Mouse (Mus musculus) heart, embryonic 12.5 days (tissue): ENCODE data around the gene Matn3. TPM values are rescaled to one million over a fixed set of nuclear protein-coding genes. Genes with fewer than 3 reads are reported as not detected.

Source experiments
- ATAC-seq: fragments of 200-750 bp; cut with Nextera tagmentation; 2 replicates; pipeline ENCODE4 v1.8.0; 2017; ENCODE audit warnings: moderate TSS enrichment, moderate library complexity; ENCODE audit not compliant: insufficient number of reproducible peaks, low FRiP score
- H3K27ac ChIP-seq: fragments of 300-500 bp; sonication (generic); 2 replicates; pipeline ENCODE4 v1.5.1; 2016; ENCODE audit warnings: mild to moderate bottlenecking, moderate library complexity; ENCODE audit not compliant: poor library complexity, severe bottlenecking
- H3K27me3 ChIP-seq: fragments of 300-500 bp; sonication (generic); replicated peaks from 2 replicates; pipeline ENCODE4 v1.6.1; 2016; ENCODE audit warnings: mild to moderate bottlenecking, moderate library complexity
- H3K36me3 ChIP-seq: fragments of 300-500 bp; sonication (generic); 2 replicates; pipeline ENCODE4 v1.6.1; 2016; ENCODE audit warnings: mild to moderate bottlenecking, moderate library complexity
- H3K4me1 ChIP-seq: fragments of 300-500 bp; sonication (generic); replicated peaks from 2 replicates; pipeline ENCODE4 v1.6.1; 2016; ENCODE audit warnings: mild to moderate bottlenecking
- H3K4me2 ChIP-seq: fragments of 300-500 bp; sonication (generic); 2 replicates; pipeline ENCODE4 v1.6.1; 2016; ENCODE audit warnings: mild to moderate bottlenecking, moderate library complexity
- H3K4me3 ChIP-seq: fragments of 300-500 bp; sonication (generic); 2 replicates; pipeline ENCODE4 v1.5.1; 2016; ENCODE audit warnings: mild to moderate bottlenecking
- H3K9ac ChIP-seq: fragments of 300-500 bp; sonication (generic); 2 replicates; pipeline ENCODE4 v1.6.1; 2016; ENCODE audit warnings: mild to moderate bottlenecking, moderate library complexity
- H3K9me3 ChIP-seq: fragments of 300-500 bp; sonication (generic); replicated peaks from 2 replicates; pipeline ENCODE4 v1.6.1; 2016; ENCODE audit warnings: mild to moderate bottlenecking, moderate library complexity
- WGBS: fragments of 180-500 bp; shearing (Covaris S2); methylation state at CpG from one replicate; pipeline ENCODE4 v1.1.7; 2016; 5-methylcytosine and 5-hydroxymethylcytosine counted together
- polyA plus RNA-seq: library from polyadenylated mRNA; unstranded; fragments of >200 nt; fragmentation: Nextera tagmentation; extraction: Ambion mirVana; gene quantifications from 2 replicates; pipeline ENCODE4 v1.2.1, GENCODE M21; 2016

Gene Matn3
- 0.77 and 0.78 TPM in 2 replicates for polyA plus RNA-seq

DNA sequence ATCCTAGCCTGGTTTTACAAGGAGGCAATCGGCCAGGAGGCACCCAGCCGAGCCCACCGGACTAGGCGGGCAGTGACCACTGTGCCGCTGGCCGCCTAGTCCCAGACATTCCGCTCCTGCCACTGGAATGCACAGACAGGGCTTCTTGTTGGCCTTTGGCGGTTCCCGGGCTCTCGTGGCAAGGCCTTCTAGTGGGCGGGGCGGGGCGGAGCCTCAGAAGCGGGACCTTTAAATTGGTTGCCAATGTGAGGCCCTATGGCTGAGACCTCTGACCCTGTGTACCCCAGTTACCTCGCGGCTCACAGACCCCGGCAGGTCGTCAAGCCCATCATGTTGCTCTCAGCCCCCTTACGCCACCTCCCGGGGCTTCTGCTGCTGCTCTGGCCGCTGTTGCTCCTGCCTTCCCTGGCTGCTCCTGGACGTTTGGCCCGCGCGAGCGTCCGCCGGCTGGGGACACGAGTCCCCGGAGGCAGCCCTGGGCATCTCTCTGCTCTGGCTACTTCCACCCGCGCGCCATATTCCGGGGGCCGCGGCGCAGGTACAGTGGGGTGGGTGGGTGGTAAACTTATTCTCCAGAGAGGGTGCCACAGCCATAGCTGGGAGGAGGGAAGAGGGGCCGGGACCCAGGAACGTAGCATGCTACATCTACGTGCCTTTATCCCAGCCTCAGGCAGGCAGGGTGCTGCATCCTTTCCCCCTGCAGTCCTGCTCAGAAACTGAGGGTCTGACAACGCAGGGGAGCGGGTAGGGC lies at the start of gene Matn3:
TSS of gene Matn3 (plus strand) at position 216 of the 751 bp plus-strand sequence.
- peak within 1 kb of the TSS; percentile 63 for H3K9ac ChIP-seq
- no peak within 1 kb of the TSS for H3K27ac ChIP-seq
- H3K36me3 ChIP-seq: no peaks in the 10 kb centered on the region
- H3K4me2 ChIP-seq: peak within 1 kb of the TSS; percentile 94
- peaks cover 7% of the 10 kb centered on the region for H3K27me3 ChIP-seq
- H3K9me3 ChIP-seq: no peaks in the 10 kb centered on the region
- under 1% methylated on average over 42 of the region's 42 CpGs for WGBS
- H3K4me1 ChIP-seq: peaks cover 20% of the 10 kb centered on the region
- peak; percentile 78 for ATAC-seq
- H3K4me3 ChIP-seq: peak within 1 kb of the TSS; percentile 54

DNA sequence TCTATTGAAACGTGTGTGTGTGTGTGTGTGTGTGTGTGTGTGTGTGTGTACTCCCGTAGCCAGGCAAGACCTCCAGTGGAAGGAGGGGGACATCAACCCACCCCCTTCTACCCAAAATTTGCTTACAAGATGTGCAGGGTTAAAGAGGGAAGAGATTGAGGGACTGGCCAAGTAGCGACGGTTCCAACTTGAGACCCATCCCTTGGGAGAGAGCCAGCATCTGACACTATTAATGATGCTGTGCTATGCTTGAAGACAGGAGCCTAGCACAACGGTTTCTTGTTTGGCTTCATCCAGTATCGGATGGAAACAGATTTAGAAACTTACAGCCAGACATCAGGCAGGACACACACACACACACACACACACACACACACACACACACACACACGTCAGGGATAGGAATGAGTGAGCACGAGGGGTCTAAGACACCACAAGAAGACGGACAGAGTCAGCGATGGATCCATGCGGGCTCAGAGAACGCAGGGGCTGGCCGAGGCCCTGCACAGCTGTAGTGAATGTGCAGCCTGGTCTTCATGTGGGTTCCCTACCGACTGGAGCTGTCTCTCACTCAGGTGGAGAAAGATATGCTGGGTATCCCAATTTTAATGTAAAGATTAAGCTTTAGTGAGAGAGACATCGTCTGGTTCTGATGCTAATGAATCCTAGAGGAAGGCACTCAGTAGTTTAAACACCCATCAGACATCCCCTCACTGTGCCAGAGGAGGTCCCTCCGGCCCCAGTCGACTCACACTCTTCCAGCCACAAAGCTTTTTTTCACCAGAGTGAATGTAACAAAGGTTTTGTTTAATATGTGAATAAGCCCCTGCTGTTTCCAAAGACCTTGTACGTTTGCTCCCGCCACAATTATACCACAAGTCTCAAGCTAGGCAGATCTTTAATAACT lies 48.6 kb upstream of the Matn3 start:
- Histone ChIP-seq H3K4me1 (peaks cover 44% of the 10 kb centered on the region), H3K27me3 (no peaks in the 10 kb centered on the region), H3K4me2 (no peak overlapping the region), H3K9ac (no peak overlapping the region), H3K27ac (no peak overlapping the region; the same call in none of the 2 replicates), H3K9me3 (no peaks in the 10 kb centered on the region), H3K36me3 (no peaks in the 10 kb centered on the region), H3K4me3 (no peak overlapping the region)
- 71% methylated on average over 19 of the region's 19 CpGs for WGBS
- ATAC-seq: no peak

DNA sequence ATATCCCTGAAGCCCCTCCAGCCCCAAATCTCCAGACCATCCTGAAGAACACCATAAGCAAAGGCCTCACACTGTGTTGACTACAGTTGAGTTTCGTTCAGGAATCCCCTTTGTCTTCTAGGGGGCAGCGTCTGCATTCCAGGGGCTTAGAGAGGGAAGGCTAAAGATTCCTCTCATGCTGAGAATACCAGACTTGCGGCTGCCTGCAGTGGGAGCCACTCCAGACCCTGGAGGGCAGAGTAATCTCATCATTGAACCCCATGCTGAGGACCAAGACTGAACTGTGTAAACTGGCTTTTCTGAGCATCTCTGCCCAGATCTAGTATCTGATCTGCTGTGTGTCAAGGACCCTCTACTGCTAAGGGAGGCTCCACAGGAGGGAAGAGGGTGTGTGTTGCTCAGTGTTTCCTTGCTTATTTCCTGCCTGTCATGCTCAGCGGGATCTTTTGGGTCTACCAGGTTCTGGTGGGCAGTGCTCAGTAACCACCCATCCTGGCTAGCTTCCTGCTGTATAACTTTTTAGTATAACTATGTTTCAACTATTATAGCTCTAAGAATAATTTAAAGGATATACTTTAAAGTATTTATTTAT lies 47.5 kb upstream of the Matn3 start:
- peaks cover 50% of the 10 kb centered on the region for H3K4me1 ChIP-seq
- no peaks in the 10 kb centered on the region for H3K9me3 ChIP-seq
- peak overlapping the region; percentile 14; the same call in 1 of the 2 replicates for H3K4me2 ChIP-seq
- 0 out of 2 replicates have a peak, but pooled peaks have one; percentile 10 for ATAC-seq
- 10% methylated on average over 4 of the region's 4 CpGs for WGBS
- H3K9ac ChIP-seq: peak overlapping the region; percentile 1; the same call in 1 of the 2 replicates
- no peak overlapping the region for H3K4me3 ChIP-seq
- no peaks in the 10 kb centered on the region for H3K27me3 ChIP-seq
- H3K27ac ChIP-seq: peak overlapping the region; percentile 59
- no peaks in the 10 kb centered on the region for H3K36me3 ChIP-seq

DNA sequence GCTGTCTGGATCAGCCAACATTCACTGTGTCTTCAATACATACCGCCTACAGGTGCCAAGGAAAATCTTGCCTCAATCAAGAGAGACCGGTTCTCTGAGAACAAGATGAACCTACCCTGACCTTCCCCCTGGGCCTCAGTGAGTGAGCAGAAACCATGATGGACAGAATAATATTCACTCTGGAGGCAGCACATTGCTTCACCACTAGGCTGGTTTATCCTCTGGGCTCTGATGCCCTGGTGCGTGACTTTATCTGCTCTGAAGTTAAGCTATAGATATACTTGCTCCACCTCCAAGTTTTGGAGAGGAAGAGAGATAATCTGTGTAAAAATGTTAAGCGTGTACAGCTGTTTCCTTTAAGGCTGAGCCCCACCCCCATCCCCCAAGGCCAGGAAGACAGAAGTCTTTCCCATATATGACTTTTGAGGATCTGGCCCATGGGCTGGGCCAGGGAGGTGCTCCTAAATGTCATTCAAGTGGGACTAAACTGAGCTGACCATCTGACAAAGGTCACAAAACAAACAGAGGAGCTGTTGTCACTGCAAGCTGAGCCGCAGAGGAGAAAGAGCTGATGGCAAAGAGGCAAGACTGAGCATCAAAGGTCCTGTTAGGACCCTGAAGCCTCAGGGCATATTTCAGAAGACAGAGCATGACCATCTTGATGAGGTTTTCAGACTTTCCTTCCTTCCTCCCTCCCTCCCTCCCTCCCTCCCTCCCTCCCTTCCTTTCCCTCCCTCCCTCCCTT lies 46.6 kb upstream of the Matn3 start:
- Histone ChIP-seq H3K9ac (no peak overlapping the region), H3K27ac (peak overlapping the region; percentile 4; the same call in 1 of the 2 replicates), H3K36me3 (no peaks in the 10 kb centered on the region), H3K4me3 (no peak overlapping the region), H3K9me3 (no peaks in the 10 kb centered on the region), H3K27me3 (no peaks in the 10 kb centered on the region), H3K4me2 (no peak overlapping the region), H3K4me1 (peaks cover 50% of the 10 kb centered on the region)
- 16% methylated on average over 5 of the region's 5 CpGs for WGBS
- peak; percentile 22; the same call in 1 of the 2 replicates for ATAC-seq

DNA sequence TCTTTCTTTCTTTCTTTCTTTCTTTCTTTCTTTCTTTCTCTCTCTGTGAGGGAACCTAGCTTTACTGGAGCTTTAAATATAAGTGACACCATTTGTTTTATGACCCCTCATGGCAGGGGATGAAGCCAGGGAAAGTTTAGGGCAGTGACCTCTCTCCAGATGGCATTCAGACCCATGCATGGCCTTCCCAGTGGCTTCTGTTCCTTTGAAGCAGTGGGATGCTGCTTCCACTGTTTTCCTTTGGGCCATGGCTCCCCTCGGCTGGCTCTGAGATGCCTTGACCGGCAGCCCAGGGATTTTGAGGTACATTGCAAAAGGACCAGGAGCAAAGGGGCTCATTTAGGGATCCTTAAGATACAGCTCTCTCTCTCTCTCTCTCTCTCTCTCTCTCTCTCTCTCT lies 45.8 kb upstream of the Matn3 start:
- Histone ChIP-seq H3K9ac (no peak overlapping the region), H3K27ac (no peak overlapping the region), H3K36me3 (no peaks in the 10 kb centered on the region), H3K4me2 (no peak overlapping the region), H3K27me3 (no peaks in the 10 kb centered on the region), H3K4me3 (no peak overlapping the region), H3K9me3 (no peaks in the 10 kb centered on the region), H3K4me1 (peaks cover 46% of the 10 kb centered on the region)
- WGBS: 33% methylated on average over 2 of the region's 2 CpGs
- no peak for ATAC-seq

DNA sequence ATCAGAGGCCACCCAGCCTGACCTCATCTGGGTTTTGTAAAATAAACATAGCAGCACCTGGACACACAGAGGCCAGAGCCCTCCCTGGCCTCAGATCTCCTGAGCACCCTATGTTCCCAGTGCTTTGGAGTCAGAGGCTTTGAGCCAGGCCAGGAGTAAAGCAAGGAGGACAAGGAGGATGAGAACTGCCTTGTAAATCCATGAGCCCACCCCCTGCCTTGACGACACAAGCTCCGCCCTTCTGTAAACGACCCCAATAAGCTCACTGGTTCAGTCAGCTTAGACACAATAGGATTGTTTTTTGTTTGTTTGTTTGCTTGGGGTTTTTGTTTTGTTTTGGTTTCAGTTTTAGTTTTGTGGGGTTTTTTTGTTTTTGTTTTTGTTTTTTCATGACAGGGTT lies 45.2 kb upstream of the Matn3 start:
- H3K36me3 ChIP-seq: no peaks in the 10 kb centered on the region
- H3K27ac ChIP-seq: no peak overlapping the region
- 34% methylated on average over 3 of the region's 3 CpGs for WGBS
- H3K4me2 ChIP-seq: no peak overlapping the region
- peaks cover 41% of the 10 kb centered on the region for H3K4me1 ChIP-seq
- no peak overlapping the region for H3K4me3 ChIP-seq
- H3K27me3 ChIP-seq: no peaks in the 10 kb centered on the region
- H3K9me3 ChIP-seq: no peaks in the 10 kb centered on the region
- no peak overlapping the region for H3K9ac ChIP-seq
- ATAC-seq: no peak

DNA sequence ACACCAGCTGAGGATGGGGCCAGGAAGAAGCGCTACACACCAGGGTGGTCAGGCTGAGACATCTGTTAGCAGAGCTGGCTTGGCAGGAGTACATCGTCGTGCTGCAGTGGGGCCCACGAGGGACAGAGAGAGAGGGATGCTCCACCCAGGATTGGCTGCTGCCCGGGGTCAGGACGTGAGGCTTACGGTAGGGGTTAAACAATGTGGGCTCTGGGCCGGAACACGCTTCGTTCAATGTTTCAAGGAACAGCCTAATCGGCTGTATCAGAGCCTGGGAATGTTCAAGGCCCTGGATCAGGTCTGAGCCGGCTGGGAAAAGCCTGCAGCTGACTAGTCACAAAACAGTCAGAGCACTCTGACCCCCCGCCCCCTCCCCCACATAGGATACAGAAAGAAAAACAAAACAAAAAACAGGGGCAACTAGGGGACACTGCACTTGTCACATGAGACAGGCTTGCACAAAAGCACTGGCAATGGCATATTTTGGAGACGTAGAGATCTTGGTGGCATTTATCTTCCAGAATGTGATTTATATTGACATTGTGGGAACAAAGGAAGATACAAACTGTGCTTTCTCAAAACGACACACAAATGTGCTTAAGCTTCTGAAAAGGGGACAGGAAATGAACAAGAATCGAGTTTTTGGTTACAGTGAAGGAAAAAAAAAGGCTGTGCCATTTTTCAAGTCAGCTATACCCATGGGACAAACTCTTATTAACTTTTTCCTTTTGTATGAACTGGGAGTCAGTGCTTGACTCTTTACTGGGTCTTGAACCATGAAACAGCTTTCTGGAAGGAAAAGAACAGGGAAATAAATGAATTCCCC lies 34.7 kb upstream of the Matn3 start:
- WGBS: 24% methylated on average over 16 of the region's 16 CpGs
- H3K27ac ChIP-seq: peak overlapping the region; percentile 59
- peaks cover 28% of the 10 kb centered on the region for H3K4me1 ChIP-seq
- H3K9me3 ChIP-seq: no peaks in the 10 kb centered on the region
- peak overlapping the region; percentile 61 for H3K9ac ChIP-seq
- ATAC-seq: peak; percentile 55
- H3K36me3 ChIP-seq: no peaks in the 10 kb centered on the region
- H3K4me3 ChIP-seq: no peak overlapping the region
- H3K4me2 ChIP-seq: peak overlapping the region; percentile 40; the same call in 1 of the 2 replicates
- no peaks in the 10 kb centered on the region for H3K27me3 ChIP-seq

DNA sequence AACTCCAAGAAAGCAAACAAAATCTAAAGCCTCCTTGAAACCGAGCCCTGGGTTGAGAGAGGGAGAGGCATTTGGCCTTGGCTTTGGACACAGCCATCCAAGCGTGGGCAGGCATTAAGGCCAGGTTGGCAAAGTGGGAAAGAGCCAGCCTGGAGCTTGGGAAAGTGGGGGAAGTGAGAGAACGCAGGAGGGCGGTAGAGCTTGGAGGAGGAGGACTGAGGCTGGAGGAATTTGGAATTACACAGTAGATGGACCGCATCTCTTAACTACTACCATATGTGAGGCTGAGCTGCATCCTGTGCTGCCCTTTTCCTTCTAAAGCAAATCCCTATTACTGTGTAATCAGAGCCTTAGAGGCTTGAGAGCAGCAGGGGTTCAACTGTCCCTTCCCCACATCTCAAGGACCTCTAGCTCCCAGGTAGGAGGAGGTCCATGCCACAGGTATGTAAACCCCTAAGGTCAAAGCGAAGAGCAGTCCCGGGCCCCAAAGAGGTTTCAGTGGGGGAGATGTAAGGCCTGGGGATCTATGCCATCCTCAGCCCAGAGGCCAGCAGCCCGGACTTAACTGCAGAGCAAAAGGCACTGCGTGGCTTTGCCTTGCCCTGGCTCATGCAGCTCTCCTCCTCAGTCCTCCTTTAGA lies 33.9 kb upstream of the Matn3 start:
- Histone ChIP-seq H3K27ac (peak overlapping the region; percentile 43; the same call in 1 of the 2 replicates), H3K27me3 (no peaks in the 10 kb centered on the region), H3K36me3 (no peaks in the 10 kb centered on the region), H3K4me1 (peaks cover 28% of the 10 kb centered on the region), H3K9me3 (no peaks in the 10 kb centered on the region), H3K9ac (no peak overlapping the region), H3K4me2 (no peak overlapping the region), H3K4me3 (no peak overlapping the region)
- WGBS: 58% methylated on average over 9 of the region's 9 CpGs
- ATAC-seq: no peak

DNA sequence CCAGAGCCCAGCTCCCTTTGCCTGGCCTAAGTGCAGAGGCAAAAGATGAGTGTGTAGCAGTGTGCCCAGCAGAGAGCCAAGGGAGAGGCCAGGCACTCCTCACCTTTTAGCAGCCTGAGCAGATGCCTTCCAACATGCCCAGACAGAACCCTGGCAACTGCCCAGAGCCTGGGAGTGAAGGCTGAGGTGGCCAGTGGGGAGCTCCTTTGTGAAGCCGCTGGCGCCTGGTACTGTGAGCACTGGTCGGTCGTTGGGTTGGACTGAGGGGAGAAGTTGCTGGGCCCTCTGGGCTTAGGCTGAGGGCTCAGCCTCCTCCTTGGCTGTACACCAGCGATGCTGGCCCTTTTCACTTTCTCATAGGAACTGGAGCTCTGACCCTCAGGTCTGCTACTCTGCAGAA lies 31.4 kb upstream of the Matn3 start:
- peak overlapping the region; percentile 18 for H3K27ac ChIP-seq
- no peak overlapping the region for H3K4me3 ChIP-seq
- H3K9ac ChIP-seq: peak overlapping the region; percentile 40; the same call in 1 of the 2 replicates
- whole genome bisulfite sequencing: 52% methylated on average over 5 of the region's 5 CpGs
- H3K4me2 ChIP-seq: no peak overlapping the region
- H3K4me1 ChIP-seq: peaks cover 33% of the 10 kb centered on the region
- no peaks in the 10 kb centered on the region for H3K9me3 ChIP-seq
- no peaks in the 10 kb centered on the region for H3K36me3 ChIP-seq
- no peaks in the 10 kb centered on the region for H3K27me3 ChIP-seq
- ATAC-seq: no peak
